Mouse (Mus musculus): ENCODE measurements around the gene Cetn4. TPM values are rescaled to one million over a fixed set of nuclear protein-coding genes. Genes with fewer than 3 reads are reported as not detected.

Cetn4 gene
- polyA plus RNA-seq (2017; shearing (Covaris generic)): 1.2 TPM

GRCm38 (mm10) chr3:37312370-37312941 is at the start of gene Cetn4, which contains the start of gene Bbs12:
TSS of gene Cetn4 (minus strand) at chr3:37312708.
TSS of gene Bbs12 (plus strand) at chr3:37312554.

GRCm38 (mm10) chr3:37348221-37349165 is 36.0 kb upstream of the Cetn4 start, which contains the start of gene Fgf2:
TSS of gene Fgf2 (plus strand) at chr3:37348346.

Other genes starting within 250 kb of the Cetn4 start
- not detected for gene Adad1, start 249.2 kb downstream of the Cetn4 start, polyA plus RNA-seq (2017; shearing (Covaris generic))
- gene Il2, start 186.7 kb downstream of the Cetn4 start, polyA plus RNA-seq (2017; shearing (Covaris generic)): 1.8 TPM
- 13.4 TPM for gene Il21, start 80.1 kb downstream of the Cetn4 start, polyA plus RNA-seq (2017; shearing (Covaris generic))
- 5.4 TPM for gene Bbs12, start 154 bp downstream of the Cetn4 start, polyA plus RNA-seq (2017; shearing (Covaris generic))
- 2.4 TPM for gene Fgf2, start 35.6 kb upstream of the Cetn4 start, polyA plus RNA-seq (2017; shearing (Covaris generic))
- 50.9 TPM for gene Spata5, start 107.2 kb upstream of the Cetn4 start, polyA plus RNA-seq (2017; shearing (Covaris generic))
- 23.1 TPM for gene Nudt6, start 107.5 kb upstream of the Cetn4 start, polyA plus RNA-seq (2017; shearing (Covaris generic))

Data from activated CD4-positive, CD25-positive, alpha-beta regulatory T cell, adult 9 weeks (primary cell).